Comparison of ENCODE assay signal across 8 mouse cellular contexts in the genomic region with DNA sequence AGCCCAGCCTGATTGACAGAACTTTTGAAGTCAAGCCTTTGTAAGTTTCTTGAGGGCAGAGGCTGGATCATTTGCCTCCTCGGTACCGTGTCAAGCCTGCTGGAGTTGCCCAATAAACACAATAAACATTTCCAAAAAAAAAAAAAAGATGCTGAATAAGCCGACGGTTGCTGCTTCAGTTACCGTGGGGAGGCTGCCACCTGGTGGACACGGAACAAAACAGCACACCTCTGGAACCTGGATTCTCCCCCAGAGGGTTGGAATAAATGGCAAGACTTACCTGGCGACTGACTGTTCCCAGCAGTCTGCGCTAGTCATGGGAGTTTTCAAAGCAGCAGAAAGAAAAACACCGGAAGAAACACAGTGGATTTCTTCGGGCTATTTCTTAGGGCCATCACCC.
A peak's percentile ranks its signal among the peaks of the same experiment; 100 is the strongest.
DNase-seq lines count a peak whose midpoint lies in the region; ATAC-seq and TF ChIP-seq lines count a peak whose summit lies in the region.

No protein-coding gene starts in this region.

- H3K36me3 ChIP-seq in thymus, adult 2 months (ENCODE audit: control insufficient read depth, insufficient read depth, low read length): no peaks in the 10 kb centered on the region
- H3K36me3 ChIP-seq in forebrain, embryonic 14.5 days (ENCODE audit: control insufficient read depth, insufficient read depth, low read length): no peaks in the 10 kb centered on the region
- no peaks in the 10 kb centered on the region for H3K36me3 ChIP-seq in kidney, adult 2 months (ENCODE audit: control insufficient read depth, insufficient read depth, low read length)
- H3K36me3 ChIP-seq in neural tube, embryonic 11.5 days (ENCODE audit: control insufficient read depth, insufficient read depth, low read length): no peaks in the 10 kb centered on the region

- H3K4me2 ChIP-seq in forebrain, embryonic 14.5 days (ENCODE audit: low read length): no peak overlapping the region
- no peak overlapping the region for H3K4me2 ChIP-seq in neural tube, embryonic 11.5 days (ENCODE audit: low read depth)

- no peak overlapping the region for H3K9ac ChIP-seq in forebrain, embryonic 14.5 days (ENCODE audit: low read length)
- H3K9ac ChIP-seq in neural tube, embryonic 11.5 days (ENCODE audit: low read length): no peak overlapping the region

- TF ChIP-seq POLR2A in thymus, adult 2 months (IDR thresholded peaks at IDR 0.05; ENCODE audit: control insufficient read depth, extremely low read depth, insufficient read depth, low read length, poor library complexity): no peak
- no peak for TF ChIP-seq POLR2A in kidney, adult 2 months (IDR thresholded peaks at IDR 0.05; ENCODE audit: low read depth, low read length)

- WGBS in thymus, adult 2 months: 5% methylated on average over 10 of the region's 10 CpGs
- WGBS in forebrain, embryonic 14.5 days: 8% methylated on average over 10 of the region's 10 CpGs
- 4% methylated on average over 10 of the region's 10 CpGs for WGBS in kidney, adult 2 months
- WGBS in neural tube, embryonic 11.5 days: 10% methylated on average over 10 of the region's 10 CpGs

- peak; percentile 59; the same call in 1 of the 2 replicates for TF ChIP-seq CTCF in thymus, adult 2 months (IDR thresholded peaks at IDR 0.05; ENCODE audit: borderline replicate concordance, control insufficient read depth, extremely low read depth, insufficient read depth, low read length, poor library complexity)
- TF ChIP-seq CTCF in kidney, adult 2 months (conservative IDR thresholded peaks at IDR 0.05; ENCODE audit: insufficient read depth, insufficient read length, low read depth, low read length): peak; percentile 78

- H3K4me1 ChIP-seq in thymus, adult 2 months (replicated peaks; ENCODE audit: control insufficient read depth, insufficient read depth, low read length): no peaks in the 10 kb centered on the region
- H3K4me1 ChIP-seq in forebrain, embryonic 14.5 days (ENCODE audit: control insufficient read depth, insufficient read depth, low read length): no peaks in the 10 kb centered on the region
- no peaks in the 10 kb centered on the region for H3K4me1 ChIP-seq in kidney, adult 2 months (ENCODE audit: control insufficient read depth, insufficient read depth, low read length)
- H3K4me1 ChIP-seq in neural tube, embryonic 11.5 days (ENCODE audit: control insufficient read depth, insufficient read depth, low read length): no peaks in the 10 kb centered on the region

- peak; percentile 20 for DNase-seq in thymus, adult 2 months
- no peak for DNase-seq in thymus, adult 18-20 months
- DNase-seq in cerebellum, adult 11-12 months: peak; percentile 51
- peak; percentile 84 for DNase-seq in forebrain, embryonic 14.5 days (ENCODE audit: low spot score)
- peak; percentile 66 for DNase-seq in kidney, adult 2 months
- peak; percentile 70 for DNase-seq in left cerebral cortex, postnatal 4 days
- DNase-seq in neural tube, embryonic 11.5 days (ENCODE audit: low spot score): peak; percentile 76
- DNase-seq in urinary bladder, adult 2 months (ENCODE audit: low spot score): peak; percentile 34

- intact Hi-C loops in left cerebral cortex, postnatal 4 days (cut with DNase I): loop anchor here (2.0 to 10.0 kb wide), 3 partner anchors 140 to 450 kb away; a partner anchor contains a TSS

- ATAC-seq in forebrain, embryonic 14.5 days: peak; percentile 58
- no peak for ATAC-seq in neural tube, embryonic 11.5 days (ENCODE audit: insufficient read depth, low FRiP score, low TSS enrichment)

- H3K27ac ChIP-seq in thymus, adult 2 months (ENCODE audit: control insufficient read depth, insufficient read depth, low read length): no peak overlapping the region
- H3K27ac ChIP-seq in forebrain, embryonic 14.5 days (ENCODE audit: low read depth, low read length): no peak overlapping the region
- no peak overlapping the region for H3K27ac ChIP-seq in kidney, adult 2 months (ENCODE audit: insufficient read depth, low read depth, low read length)
- H3K27ac ChIP-seq in neural tube, embryonic 11.5 days (ENCODE audit: low read depth, low read length): no peak overlapping the region

- no peak overlapping the region for H3K4me3 ChIP-seq in thymus, adult 2 months (ENCODE audit: control insufficient read depth, insufficient read depth, low read length)
- H3K4me3 ChIP-seq in forebrain, embryonic 14.5 days (ENCODE audit: low read depth, low read length): no peak overlapping the region
- no peak overlapping the region for H3K4me3 ChIP-seq in kidney, adult 2 months (ENCODE audit: insufficient read depth, low read depth, low read length)
- no peak overlapping the region for H3K4me3 ChIP-seq in neural tube, embryonic 11.5 days (ENCODE audit: low read depth, low read length)

- no peaks in the 10 kb centered on the region for H3K9me3 ChIP-seq in forebrain, embryonic 14.5 days (replicated peaks; ENCODE audit: control insufficient read depth, low read length)
- H3K9me3 ChIP-seq in neural tube, embryonic 11.5 days (ENCODE audit: control insufficient read depth, low read length): no peaks in the 10 kb centered on the region

- H3K27me3 ChIP-seq in thymus, adult 2 months (ENCODE audit: control insufficient read depth, insufficient read depth, low read length): no peaks in the 10 kb centered on the region
- H3K27me3 ChIP-seq in forebrain, embryonic 14.5 days (replicated peaks; ENCODE audit: control insufficient read depth, insufficient read depth, low read length): no peaks in the 10 kb centered on the region
- no peaks in the 10 kb centered on the region for H3K27me3 ChIP-seq in kidney, adult 2 months (replicated peaks; ENCODE audit: control insufficient read depth, insufficient read depth, low read length)
- no peaks in the 10 kb centered on the region for H3K27me3 ChIP-seq in neural tube, embryonic 11.5 days (ENCODE audit: control insufficient read depth, insufficient read depth, low read length)

Comparison
In these comparisons a context has a peak if more than half of its experiments do, and no peak if none do; other contexts are left out.
1. DNase-seq: peak in thymus, adult 2 months (single experiment), cerebellum, adult 11-12 months (single experiment), forebrain, embryonic 14.5 days (single experiment), kidney, adult 2 months (single experiment), left cerebral cortex, postnatal 4 days (single experiment), neural tube, embryonic 11.5 days (single experiment) and urinary bladder, adult 2 months (single experiment); none in thymus, adult 18-20 months (0 of 2).